Mouse (Mus musculus): Measurements from ENCODE around the gene Ablim1. TPM values are rescaled to one million over a fixed set of nuclear protein-coding genes. Genes with fewer than 3 reads are reported as not detected.

Ablim1 gene
- total and polyA plus RNA-seq, 2 experiments from 2014 or later: 50.7 to 81.2 TPM

DNA sequence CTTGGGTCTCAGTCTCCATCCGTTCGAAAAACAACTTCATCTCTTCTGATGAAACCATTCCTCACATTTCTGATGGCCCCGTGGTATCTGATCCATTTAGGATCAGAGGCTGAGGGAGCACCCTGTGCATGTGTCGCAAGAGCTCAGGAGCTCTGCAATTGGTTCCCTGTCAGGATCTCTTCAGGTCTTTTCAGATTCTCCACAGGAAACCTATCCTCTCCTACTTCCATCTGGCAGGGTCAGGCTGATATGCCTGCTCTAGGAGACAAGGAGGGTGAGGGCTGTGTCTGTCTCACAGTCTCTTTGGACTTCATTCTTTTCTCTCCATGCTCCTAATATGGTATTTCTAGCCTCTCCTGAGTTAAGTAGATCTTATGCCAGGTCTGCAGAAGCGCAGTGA, 43.1 kb upstream of the Ablim1 start:
- no peak overlapping the region for H3K4me3 ChIP-seq (ENCODE audit: low read depth, low read length)
- DNase-seq (ENCODE audit: low spot score) (no peak), ATAC-seq (ENCODE audit: low FRiP score) (no peak)
- WGBS: 83% methylated on average over 5 of the region's 5 CpGs
- H3K27me3 ChIP-seq (ENCODE audit: insufficient read depth, low read length): no peaks in the 10 kb centered on the region
- H3K4me2 ChIP-seq (ENCODE audit: low read depth, low read length, poor library complexity, severe bottlenecking): 0 out of 2 replicates have a peak overlapping the region, but pooled peaks have one; percentile 9
- TF ChIP-seq CTCF (IDR thresholded peaks at IDR 0.05): no peak
- no peaks in the 10 kb centered on the region for H3K9me3 ChIP-seq (ENCODE audit: low read length)
- no peak overlapping the region for H3K27ac ChIP-seq (ENCODE audit: low read depth, low read length)
- H3K36me3 ChIP-seq (ENCODE audit: insufficient read depth, low read length): no peaks in the 10 kb centered on the region
- no peak overlapping the region for H3K9ac ChIP-seq (replicated peaks; ENCODE audit: low read length, poor library complexity, severe bottlenecking)
- H3K4me1 ChIP-seq (ENCODE audit: insufficient read depth, low read length): peaks cover 5% of the 10 kb centered on the region

DNA sequence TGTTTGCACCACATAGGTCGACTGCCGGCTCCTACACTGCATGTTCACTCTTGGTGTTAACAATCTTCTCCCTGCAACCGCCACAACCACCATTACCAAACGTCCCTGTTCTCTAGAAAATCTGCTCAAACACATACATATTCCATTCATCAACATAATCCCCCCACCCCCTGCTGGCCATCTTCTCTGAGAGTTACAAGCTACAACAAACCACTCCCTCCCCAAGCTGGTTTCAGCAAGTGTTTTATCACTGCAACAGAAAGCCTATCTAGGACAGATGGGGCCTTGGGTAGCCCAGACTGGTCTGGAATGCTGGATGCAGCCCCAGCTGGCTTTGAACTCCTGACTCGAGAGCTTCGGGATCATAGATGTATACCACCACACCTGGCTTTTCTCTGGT, 42.5 kb upstream of the Ablim1 start:
- Histone ChIP-seq H3K36me3 (ENCODE audit: insufficient read depth, low read length) (no peaks in the 10 kb centered on the region), H3K27me3 (ENCODE audit: insufficient read depth, low read length) (no peaks in the 10 kb centered on the region), H3K4me2 (ENCODE audit: low read depth, low read length, poor library complexity, severe bottlenecking) (no peak overlapping the region), H3K27ac (ENCODE audit: low read depth, low read length) (no peak overlapping the region), H3K4me1 (ENCODE audit: insufficient read depth, low read length) (no peaks in the 10 kb centered on the region), H3K9me3 (ENCODE audit: low read length) (no peaks in the 10 kb centered on the region), H3K4me3 (ENCODE audit: low read depth, low read length) (no peak overlapping the region), H3K9ac (replicated peaks; ENCODE audit: low read length, poor library complexity, severe bottlenecking) (no peak overlapping the region)
- ATAC-seq (ENCODE audit: low FRiP score) (no peak), DNase-seq (ENCODE audit: low spot score) (no peak)
- no peak for TF ChIP-seq CTCF (IDR thresholded peaks at IDR 0.05)
- 75% methylated on average over 6 of the region's 6 CpGs for WGBS

DNA sequence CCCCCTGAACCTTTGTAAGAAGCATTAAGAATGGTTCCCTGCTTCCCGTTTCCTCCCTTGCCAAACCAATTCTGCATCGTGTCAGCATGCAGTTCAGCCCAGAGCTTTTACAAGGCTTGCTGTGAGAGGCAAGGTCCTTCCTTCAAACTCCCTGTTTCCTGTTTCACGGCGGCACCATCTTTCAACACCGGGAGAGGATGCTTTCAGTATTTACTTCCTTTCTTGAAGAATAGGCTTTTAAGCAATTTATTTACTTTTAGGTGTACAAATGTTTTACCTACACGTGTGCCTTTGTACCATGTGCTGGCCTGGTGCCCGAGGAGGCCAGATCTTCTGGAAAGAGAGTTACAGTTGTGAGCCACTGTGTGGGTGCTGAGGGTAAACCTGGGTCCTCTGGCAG, 41.6 kb upstream of the Ablim1 start:
- ATAC-seq (ENCODE audit: low FRiP score) (no peak), DNase-seq (ENCODE audit: low spot score) (no peak)
- no peak overlapping the region for H3K9ac ChIP-seq (replicated peaks; ENCODE audit: low read length, poor library complexity, severe bottlenecking)
- no peak overlapping the region for H3K4me2 ChIP-seq (ENCODE audit: low read depth, low read length, poor library complexity, severe bottlenecking)
- H3K4me1 ChIP-seq (ENCODE audit: insufficient read depth, low read length): no peaks in the 10 kb centered on the region
- H3K9me3 ChIP-seq (ENCODE audit: low read length): no peaks in the 10 kb centered on the region
- H3K36me3 ChIP-seq (ENCODE audit: insufficient read depth, low read length): no peaks in the 10 kb centered on the region
- no peak overlapping the region for H3K4me3 ChIP-seq (ENCODE audit: low read depth, low read length)
- no peak for TF ChIP-seq CTCF (IDR thresholded peaks at IDR 0.05)
- no peak overlapping the region for H3K27ac ChIP-seq (ENCODE audit: low read depth, low read length)
- 80% methylated on average over 7 of the region's 7 CpGs for WGBS
- no peaks in the 10 kb centered on the region for H3K27me3 ChIP-seq (ENCODE audit: insufficient read depth, low read length)

DNA sequence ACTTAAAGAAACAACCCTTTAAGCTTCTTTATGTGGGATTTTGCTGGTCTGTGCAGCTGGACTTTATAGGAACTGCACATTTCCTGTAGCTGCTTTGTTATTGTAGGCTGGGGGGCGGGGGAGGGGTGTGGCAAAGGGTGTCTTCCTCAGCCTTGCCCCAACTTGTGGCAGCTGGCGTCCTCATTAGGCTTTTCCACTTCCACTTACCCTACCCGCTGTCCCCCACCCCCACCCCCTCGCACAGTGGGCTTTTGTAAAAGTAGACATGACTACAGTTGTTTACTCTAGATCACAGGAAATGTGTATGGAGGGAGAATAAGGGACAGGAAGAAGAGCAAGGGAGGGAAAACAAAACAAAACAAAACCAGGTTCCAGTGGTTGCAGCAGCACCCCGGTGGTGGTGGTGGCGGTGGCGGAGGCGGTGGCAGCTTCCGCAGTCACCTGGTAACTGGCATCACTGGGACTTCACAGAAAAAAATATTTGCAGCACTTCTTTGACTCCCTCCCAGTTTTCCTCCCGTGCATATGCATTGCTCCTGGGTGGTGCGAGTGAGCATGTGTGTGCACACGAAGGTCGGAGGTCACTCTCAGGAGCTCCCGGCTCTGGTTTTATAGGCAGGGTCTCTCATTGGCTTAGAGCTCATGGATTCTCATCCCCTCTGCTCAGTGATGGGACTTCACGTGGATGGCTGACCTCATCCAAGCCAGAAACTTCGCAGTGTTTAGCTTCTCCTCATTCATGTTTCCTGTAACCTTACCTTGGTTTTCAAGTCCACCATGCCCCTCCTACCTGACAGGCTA, 40.9 kb upstream of the Ablim1 start:
- Histone ChIP-seq H3K36me3 (ENCODE audit: insufficient read depth, low read length) (no peaks in the 10 kb centered on the region), H3K27me3 (ENCODE audit: insufficient read depth, low read length) (no peaks in the 10 kb centered on the region), H3K9me3 (ENCODE audit: low read length) (no peaks in the 10 kb centered on the region), H3K4me2 (ENCODE audit: low read depth, low read length, poor library complexity, severe bottlenecking) (no peak overlapping the region), H3K9ac (replicated peaks; ENCODE audit: low read length, poor library complexity, severe bottlenecking) (no peak overlapping the region), H3K4me3 (ENCODE audit: low read depth, low read length) (no peak overlapping the region), H3K27ac (ENCODE audit: low read depth, low read length) (no peak overlapping the region), H3K4me1 (ENCODE audit: insufficient read depth, low read length) (no peaks in the 10 kb centered on the region)
- DNase-seq (ENCODE audit: low spot score): no peak
- 85% methylated on average over 16 of the region's 16 CpGs for WGBS
- no peak for TF ChIP-seq CTCF (IDR thresholded peaks at IDR 0.05)
- no peak for ATAC-seq (ENCODE audit: low FRiP score)

DNA sequence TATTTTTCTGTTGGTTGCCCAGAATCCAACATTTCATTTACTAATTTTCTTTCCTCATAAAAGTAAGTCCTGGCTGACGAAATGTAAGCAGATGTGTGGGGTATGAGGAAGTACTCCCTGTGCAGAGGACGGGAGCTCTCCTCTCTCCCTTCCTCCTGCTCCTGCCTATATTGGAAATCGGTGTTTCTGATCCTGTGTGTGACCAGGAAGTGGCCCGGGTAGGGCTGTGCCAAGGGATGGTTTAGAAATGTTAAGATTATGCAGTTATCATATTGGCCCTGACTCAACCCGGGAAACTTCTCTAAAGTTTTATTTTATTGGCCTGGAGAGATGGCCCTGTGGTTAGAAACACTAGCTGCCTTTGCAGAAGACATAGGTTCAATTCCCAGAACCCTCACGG, 40.0 kb upstream of the Ablim1 start:
- Histone ChIP-seq H3K36me3 (ENCODE audit: insufficient read depth, low read length) (no peaks in the 10 kb centered on the region), H3K9me3 (ENCODE audit: low read length) (no peaks in the 10 kb centered on the region), H3K4me1 (ENCODE audit: insufficient read depth, low read length) (no peaks in the 10 kb centered on the region), H3K27me3 (ENCODE audit: insufficient read depth, low read length) (no peaks in the 10 kb centered on the region), H3K4me2 (ENCODE audit: low read depth, low read length, poor library complexity, severe bottlenecking) (no peak overlapping the region), H3K4me3 (ENCODE audit: low read depth, low read length) (no peak overlapping the region), H3K9ac (replicated peaks; ENCODE audit: low read length, poor library complexity, severe bottlenecking) (no peak overlapping the region), H3K27ac (ENCODE audit: low read depth, low read length) (no peak overlapping the region)
- DNase-seq (ENCODE audit: low spot score) (no peak), ATAC-seq (ENCODE audit: low FRiP score) (no peak)
- WGBS: 86% methylated on average over 6 of the region's 6 CpGs
- TF ChIP-seq CTCF (IDR thresholded peaks at IDR 0.05): no peak

DNA sequence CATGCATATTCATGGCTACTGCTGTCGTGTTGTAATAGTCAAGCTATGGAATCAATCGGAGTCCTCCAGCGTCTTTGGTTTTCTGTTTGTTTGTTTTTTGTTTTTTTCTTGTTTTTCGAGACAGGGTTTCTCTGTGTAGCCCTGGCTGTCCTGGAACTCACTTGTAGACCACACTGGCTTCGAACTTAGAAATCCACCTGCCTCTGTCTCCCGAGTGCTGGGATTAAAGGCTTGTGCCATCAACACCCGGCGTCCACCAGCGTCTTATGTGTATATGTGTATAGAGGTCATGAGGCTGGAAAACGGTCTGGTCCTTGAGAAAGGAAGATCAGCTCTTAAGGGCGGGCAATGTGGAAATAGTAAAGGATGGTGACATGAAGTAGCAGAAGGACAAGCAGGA, 39.3 kb upstream of the Ablim1 start:
- TF ChIP-seq CTCF (IDR thresholded peaks at IDR 0.05): no peak
- DNase-seq (ENCODE audit: low spot score) (no peak), ATAC-seq (ENCODE audit: low FRiP score) (no peak)
- Histone ChIP-seq H3K36me3 (ENCODE audit: insufficient read depth, low read length) (no peaks in the 10 kb centered on the region), H3K9me3 (ENCODE audit: low read length) (no peaks in the 10 kb centered on the region), H3K27me3 (ENCODE audit: insufficient read depth, low read length) (no peaks in the 10 kb centered on the region), H3K27ac (ENCODE audit: low read depth, low read length) (no peak overlapping the region), H3K4me1 (ENCODE audit: insufficient read depth, low read length) (no peaks in the 10 kb centered on the region), H3K4me3 (ENCODE audit: low read depth, low read length) (no peak overlapping the region), H3K4me2 (ENCODE audit: low read depth, low read length, poor library complexity, severe bottlenecking) (no peak overlapping the region), H3K9ac (replicated peaks; ENCODE audit: low read length, poor library complexity, severe bottlenecking) (no peak overlapping the region)
- WGBS: 96% methylated on average over 11 of the region's 11 CpGs
